Mouse (Mus musculus): ENCODE results near the gene Rsph3a.

DNA sequence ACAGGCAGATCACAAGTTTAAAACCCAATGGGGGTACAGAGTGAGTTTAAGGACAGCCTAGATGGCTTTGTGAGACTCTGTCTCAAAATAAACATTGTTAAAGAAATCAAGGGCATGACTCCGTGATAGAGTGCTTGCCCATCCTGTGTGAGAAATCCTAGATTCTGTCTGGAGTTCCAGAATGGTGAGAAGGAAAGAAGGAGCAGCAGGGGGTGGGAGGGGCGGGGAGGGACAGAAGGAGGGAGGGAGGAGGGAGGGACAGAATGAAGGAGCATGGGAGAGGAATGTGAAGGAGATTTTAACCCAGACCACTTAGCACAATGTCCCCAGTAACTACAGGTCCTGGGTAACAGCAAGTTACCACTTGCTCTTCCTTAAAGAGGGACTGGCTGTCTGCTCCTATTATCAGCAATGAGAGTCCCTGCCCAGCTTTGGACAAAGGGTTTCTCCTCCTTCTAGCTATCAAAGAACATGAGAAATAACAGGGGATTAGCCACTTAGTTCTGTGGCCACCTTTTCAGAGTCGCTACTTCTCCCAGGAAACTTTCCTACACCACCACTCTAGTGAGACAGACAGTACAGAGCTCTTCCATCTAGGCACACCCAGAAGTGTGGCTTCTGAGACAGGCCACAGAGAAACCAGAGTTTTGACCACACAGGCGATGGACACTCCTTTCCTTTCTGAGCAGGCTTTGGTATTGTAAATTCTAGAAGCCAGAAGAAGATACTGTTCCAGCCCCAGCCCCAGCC lies 39.3 kb upstream of the Rsph3a start:
- TF ChIP-seq CTCF (IDR thresholded peaks at IDR 0.05; ENCODE audit: low read depth): no peak
- TF ChIP-seq EP300 (optimal IDR thresholded peaks at IDR 0.05): no peak

Measured in stomach, postnatal 0 days (tissue).